Mouse (Mus musculus) monocyte, adult 5-6 weeks (primary cell): Measurements from ENCODE around the gene Pim2. TPM values are rescaled to one million over a fixed set of nuclear protein-coding genes. Genes with fewer than 3 reads are reported as not detected.
"Not testable (repeated sequence)": the region's sequence is repeated elsewhere in the genome, so short reads cannot be mapped to it uniquely, and the experiment has no call there.

Source experiments
- ATAC-seq: fragments of 153-309, 156-312 bp; replicated peaks from 2 replicates; pipeline ENCODE4 v1.8.0; 2017; ENCODE audit warnings: mild to moderate bottlenecking; ENCODE audit not compliant: low TSS enrichment, insufficient number of reproducible peaks, severe bottlenecking, poor library complexity, low FRiP score
- total RNA-seq: library from RNA; stranded (forward); fragments of 200-1000, 200-491, 200-594 nt; gene quantifications from 3 replicates; pipeline ENCODE4 v1.2.3, GENCODE M21; 2017

Gene Pim2
- total RNA-seq, 1 experiment from 2014 or later = 3.6 TPM

DNA sequence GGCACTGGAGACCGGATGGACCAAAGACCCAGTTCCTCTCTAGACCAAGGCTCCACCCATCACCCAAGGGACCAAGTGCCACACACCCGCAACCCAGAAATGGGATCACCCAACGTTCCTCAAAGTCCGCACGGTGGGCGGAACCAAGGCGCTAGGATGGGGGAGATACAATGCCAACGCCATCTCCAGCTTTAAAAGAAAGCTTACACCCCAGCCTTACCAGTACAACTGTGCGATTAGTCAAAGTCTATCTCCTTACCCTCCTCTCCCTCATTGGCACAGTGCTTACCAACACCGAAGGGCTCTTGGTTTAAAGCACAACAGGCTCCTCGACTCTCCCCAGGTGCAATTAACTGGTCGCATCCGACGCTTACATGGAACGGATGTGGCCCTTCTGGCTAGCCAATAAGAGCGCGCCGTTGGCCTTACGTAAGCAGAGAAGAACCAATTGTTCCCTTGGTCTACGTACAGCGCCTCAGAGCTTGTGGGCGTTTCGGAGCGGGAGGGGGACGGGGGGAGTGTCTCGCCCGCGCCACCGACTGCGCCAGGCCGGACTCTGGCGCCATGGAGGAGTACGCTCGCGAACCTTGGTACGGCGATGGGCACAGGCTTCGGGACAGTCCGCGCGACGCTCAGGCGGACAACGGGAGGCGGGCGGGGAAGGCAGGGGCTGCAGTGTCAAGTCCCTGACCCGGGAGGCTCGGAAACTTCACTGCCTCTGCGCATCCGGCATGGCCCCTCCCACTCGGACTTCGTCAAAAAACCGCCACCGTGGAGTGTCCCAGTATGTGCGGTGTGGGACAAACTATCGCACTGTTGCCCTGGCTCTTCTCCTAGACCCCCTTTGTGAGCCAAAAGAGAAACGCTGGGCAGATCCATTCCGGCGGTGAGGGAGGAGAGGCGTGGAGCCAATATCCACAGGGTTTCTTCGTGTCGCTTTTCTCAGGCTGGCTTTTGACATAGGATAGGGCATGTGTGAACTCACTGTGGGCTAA lies 21.1 kb downstream of the Pim2 start, which contains the start of the genes Pqbp1 and Timm17b:
Gene Pqbp1, minus strand, starts transcription at position 390 of the 995 bp plus-strand sequence.
Gene Timm17b, plus strand, starts transcription at position 478 of the 995 bp plus-strand sequence.
- peak; percentile 94 for ATAC-seq

DNA sequence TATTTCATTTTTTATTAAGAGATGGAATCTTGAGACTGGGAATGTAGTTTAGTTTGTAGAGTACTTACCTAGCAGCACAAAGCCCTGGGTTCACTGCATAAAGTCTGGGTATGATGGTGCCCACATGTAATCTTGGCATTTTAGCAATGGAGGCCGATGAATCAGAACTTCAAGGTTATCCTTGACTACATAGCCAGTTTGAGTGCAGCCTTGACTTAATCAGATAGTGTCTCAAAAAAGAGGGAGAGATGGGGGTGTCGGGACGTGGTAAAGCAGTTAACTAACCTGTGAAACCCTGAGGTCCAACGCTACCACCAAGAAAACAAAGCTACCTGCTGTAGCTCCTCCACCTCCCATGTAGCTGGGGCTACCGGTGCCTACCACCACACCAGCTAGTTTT lies 26.4 kb downstream of the Pim2 start:
- no peak for ATAC-seq

DNA sequence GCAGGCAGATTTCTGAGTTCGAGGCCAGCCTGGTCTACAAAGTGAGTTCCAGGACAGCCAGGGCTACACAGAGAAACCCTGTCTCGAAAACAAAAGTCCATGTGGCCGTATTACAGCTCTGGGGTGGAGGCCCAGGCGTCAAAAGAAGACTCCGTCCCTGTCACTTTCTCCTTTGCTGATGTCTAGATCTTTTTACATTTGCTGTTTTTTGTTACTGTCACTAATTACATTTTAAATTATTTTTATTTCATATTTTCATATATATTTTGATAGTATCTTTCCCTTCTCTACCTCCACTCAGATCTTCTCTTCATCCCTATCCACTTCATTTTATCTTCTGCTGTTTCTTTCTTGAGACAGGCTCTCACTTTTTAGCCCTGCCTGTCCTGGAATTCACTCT lies 29.7 kb downstream of the Pim2 start, which contains the start of gene Gm10491:
Gene Gm10491, minus strand, starts transcription at position 101 of the 400 bp plus-strand sequence.
- ATAC-seq = no peak

DNA sequence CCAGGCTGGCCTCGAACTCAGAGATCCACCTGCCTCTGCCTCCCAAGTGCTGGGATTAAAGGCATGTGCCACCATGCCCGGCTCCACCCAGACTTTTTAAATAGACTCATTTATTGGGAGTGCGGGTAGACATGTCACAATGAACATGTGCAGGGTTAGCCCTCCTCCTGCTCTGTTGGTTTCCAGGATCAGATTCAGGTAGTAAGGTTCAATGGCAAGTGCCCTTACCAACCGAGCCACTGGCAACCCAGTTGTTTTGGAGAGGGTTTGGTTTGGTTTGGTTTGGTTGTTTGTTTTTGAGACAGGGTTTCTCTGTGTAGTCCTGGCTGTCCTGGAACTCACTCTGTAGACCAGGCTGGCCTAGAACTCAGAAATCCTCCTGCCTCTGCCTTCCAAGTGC lies 31.2 kb downstream of the Pim2 start, which contains the start of gene Gm10490:
Gene Gm10490, plus strand, starts transcription at position 301 of the 400 bp plus-strand sequence.
- not testable (repeated sequence) for ATAC-seq

DNA sequence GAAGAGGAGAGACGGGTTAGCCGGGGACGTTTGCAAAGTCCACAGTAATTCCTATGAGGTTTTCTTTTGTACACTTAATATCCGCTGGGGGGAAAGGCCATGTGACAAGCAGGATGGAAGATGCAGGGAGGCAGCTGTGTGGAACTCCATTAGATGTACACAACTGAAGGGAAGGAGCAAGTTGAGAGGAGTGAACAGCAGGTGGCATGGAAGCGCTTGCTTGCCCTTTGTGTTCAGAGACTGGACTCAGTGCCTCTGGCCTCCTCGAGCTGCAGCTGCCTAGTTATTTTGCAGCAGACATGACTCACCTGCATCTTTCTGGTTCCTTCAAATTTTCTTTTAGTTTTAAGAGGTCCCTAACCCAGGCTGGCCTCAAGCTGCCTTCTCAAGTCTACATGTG lies 32.4 kb downstream of the Pim2 start:
- ATAC-seq = no peak

DNA sequence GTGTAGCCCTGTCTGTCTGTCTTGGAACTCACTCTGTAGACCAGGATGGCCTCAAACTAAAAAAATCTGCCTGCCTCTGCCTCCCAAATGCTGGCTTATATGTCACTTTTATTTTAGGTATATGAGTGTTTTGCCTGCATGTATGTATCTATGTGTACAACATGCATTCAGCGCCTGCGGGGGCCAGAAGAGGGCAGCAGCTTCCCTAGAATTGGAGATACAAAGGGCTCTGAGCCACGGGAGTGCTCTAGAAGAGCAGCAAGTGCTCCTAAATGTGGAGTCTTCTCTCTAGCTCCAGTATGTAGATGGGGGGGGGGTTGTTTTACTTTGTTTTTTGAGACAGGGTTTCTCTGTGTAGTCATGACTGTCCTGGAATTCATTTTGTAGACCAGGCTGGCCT lies 37.6 kb downstream of the Pim2 start:
- ATAC-seq = 0 out of 2 replicates have a peak, but pooled peaks have one; percentile 47

DNA sequence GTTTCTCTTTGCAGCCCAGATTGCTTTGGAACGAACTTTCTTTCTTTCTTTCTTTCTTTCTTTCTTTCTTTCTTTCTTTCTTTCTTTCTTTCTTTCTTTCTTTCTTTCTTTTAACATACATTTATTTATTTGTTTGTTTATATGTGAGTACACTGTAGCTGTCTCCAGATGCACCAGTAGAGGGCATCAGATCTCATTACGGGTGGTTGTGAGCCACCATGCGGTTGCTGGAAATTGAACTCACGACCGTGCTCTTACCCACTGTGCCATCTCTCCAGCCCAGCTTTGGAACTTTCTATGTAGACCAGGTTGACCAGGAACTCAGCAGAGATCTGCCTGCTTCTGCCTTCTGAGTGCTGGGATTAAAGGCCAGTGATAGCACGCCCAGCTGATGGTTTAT lies 39.9 kb downstream of the Pim2 start:
- not testable (repeated sequence) for ATAC-seq

DNA sequence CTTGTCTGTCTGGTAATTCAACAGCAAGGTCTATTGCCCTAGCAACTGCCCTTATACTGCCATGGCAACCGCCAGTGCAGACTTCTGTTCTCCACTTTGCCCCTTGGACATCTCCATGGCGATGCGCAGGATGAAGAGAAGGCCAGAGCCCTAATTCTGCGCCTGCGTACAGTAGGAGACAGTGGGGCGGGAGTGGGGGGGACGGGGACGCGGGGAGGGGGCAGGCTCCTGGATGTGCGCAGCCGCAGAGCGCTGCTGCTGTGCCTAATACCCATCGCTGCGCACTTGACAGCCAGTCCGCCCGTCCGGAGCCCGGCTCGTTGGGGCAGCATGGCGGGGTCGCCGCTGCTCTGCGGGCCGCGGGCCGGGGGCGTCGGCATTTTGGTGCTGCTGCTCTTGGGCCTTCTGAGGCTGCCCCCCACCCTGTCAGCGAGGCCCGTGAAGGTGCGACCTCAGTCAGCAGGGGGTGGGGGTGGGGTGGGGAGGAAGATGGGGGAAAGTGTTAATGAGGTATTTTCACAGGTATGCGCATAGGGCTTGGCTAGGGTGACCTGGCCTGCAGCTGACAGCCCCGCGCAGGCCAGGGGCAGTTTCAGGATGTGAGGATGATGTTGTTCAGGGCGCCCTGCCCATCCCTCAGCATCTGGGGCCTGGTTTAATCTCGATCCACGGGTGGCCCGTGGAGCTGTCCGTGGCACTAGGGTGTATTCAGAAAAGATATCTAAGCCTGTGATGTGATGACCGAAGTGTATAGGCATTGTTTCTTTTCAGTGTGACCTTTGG lies 41.7 kb downstream of the Pim2 start, which contains the start of gene Pcsk1n:
Gene Pcsk1n, plus strand, starts transcription at position 222 of the 783 bp plus-strand sequence.
- ATAC-seq = no peak

DNA sequence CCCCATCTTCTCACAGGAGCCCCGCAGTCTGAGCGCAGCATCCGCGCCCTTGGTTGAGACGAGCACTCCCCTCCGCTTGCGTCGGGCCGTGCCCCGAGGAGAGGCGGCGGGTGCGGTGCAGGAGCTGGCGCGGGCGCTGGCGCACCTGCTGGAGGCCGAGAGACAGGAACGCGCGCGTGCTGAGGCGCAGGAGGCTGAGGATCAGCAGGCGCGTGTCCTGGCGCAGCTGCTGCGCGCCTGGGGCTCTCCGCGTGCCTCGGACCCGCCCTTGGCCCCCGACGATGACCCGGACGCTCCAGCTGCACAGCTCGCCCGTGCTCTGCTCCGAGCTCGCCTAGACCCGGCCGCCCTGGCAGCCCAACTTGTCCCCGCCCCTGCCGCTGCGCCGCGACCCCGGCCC lies 44.0 kb downstream of the Pim2 start:
- ATAC-seq = no peak

DNA sequence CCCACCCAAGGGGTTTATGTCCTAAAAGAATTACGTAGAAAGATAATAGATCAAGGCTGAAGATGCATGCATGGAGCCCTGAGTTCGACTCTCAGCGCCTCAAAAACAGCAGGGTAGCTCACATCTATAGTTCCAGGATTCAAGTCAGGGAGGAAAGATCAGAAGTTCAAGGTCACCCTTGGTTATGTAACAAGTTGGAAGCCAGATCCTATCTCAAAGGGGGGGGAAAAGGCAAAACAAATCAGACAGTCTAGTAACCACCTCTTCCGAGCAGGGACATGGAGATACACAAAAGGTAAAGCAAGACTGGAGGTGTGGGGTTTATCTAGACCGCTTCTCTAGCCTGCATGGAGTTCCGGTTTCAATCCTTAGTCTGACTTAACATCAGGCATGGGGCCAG lies 48.2 kb downstream of the Pim2 start:
- ATAC-seq = no peak

DNA sequence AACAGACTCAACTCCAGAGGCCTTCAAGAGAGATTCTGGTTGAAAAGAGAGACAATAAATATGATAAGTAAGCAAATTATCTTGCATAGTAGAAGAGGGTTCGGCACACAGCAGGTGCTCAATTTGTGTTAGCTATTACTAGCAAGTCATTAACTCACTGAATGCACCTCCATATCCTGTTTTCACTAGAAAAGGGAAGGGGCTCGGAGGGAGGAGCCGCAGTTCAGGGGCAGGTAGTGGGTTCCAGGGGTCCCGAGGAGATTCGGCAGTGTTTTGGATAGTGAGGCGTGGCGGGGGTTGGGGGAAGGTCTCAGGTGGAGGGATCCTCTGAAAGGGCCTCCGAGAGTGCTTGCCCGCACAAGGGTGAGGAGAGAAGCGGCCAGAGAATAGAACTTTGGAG lies 49.1 kb downstream of the Pim2 start:
- no peak for ATAC-seq

DNA sequence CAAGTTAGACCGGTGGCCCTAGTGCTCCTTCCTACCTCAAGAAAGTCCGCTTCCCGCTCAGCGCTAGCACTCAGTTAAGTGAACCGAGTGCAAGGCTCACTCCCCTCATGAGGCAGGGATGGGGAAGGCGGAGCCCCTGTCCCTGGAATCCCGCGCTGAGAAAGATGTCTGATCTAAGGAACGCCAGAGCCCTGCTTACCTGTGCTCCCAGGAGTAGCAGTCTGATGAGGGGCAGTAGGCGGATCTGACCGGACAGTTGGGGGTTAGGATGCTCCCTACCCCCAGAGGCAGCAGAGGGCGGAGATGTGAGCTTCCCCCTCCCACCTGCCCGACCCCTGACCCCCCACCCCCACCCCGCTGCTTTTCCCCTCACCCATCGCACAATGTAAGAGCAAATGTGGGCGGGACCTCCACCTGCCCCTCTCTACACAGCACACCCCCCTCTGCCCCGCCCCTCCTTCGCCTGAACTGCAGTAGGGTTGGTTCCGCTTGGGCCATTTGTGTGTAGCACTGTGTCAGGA lies 50.3 kb downstream of the Pim2 start, which contains the start of gene Eras:
Gene Eras, minus strand, starts transcription at position 338 of the 521 bp plus-strand sequence.
- no peak for ATAC-seq

Other genes starting within 250 kb of the Pim2 start
- gene Syp, start 239.8 kb upstream of the Pim2 start, total RNA-seq = 1.7 to 5.0 TPM in 2 of 3 replicates, not detected in the other
- gene Prickle3, start 221.0 kb upstream of the Pim2 start, total RNA-seq = 8.0 to 14.9 TPM (median 10.3 TPM) in 3 replicates
- 38.4 to 68.2 TPM (median 39.7 TPM) in 3 replicates for gene Plp2, start 206.9 kb upstream of the Pim2 start, total RNA-seq
- gene Magix, start 197.0 kb upstream of the Pim2 start, total RNA-seq = not detected in 3 replicates
- gene Gpkow, start 181.1 kb upstream of the Pim2 start, total RNA-seq = 46.2 to 57.8 TPM (median 57.1 TPM) in 3 replicates
- 27.2 to 41.6 TPM (median 36.4 TPM) in 3 replicates for gene Wdr45, start 163.9 kb upstream of the Pim2 start, total RNA-seq
- 0.75 TPM in 1 of 3 replicates, not detected in the others for gene Gm45208, start 156.0 kb upstream of the Pim2 start, total RNA-seq
- gene Praf2, start 149.8 kb upstream of the Pim2 start, total RNA-seq = 6.3 to 9.0 TPM (median 6.8 TPM) in 3 replicates
- not detected in 3 replicates for gene Ccdc120, start 127.4 kb upstream of the Pim2 start, total RNA-seq
- gene Tfe3, start 115.7 kb upstream of the Pim2 start, total RNA-seq = 14.5 to 27.8 TPM (median 20.8 TPM) in 3 replicates
- 67.2 to 156 TPM (median 123 TPM) in 3 replicates for gene Gripap1, start 88.5 kb upstream of the Pim2 start, total RNA-seq
- gene Kcnd1, start 56.0 kb upstream of the Pim2 start, total RNA-seq = 1.3 TPM in 1 of 3 replicates, not detected in the others
- 79.5 to 120 TPM (median 107 TPM) in 3 replicates for gene Otud5, start 36.9 kb upstream of the Pim2 start, total RNA-seq
- 7.9 to 18.1 TPM (median 15.9 TPM) in 3 replicates for gene Slc35a2, start 5.8 kb downstream of the Pim2 start, total RNA-seq
- 119 to 165 TPM (median 164 TPM) in 3 replicates for gene Pqbp1, start 21.0 kb downstream of the Pim2 start, total RNA-seq
- 12.0 to 33.0 TPM (median 21.2 TPM) in 3 replicates for gene Timm17b, start 21.1 kb downstream of the Pim2 start, total RNA-seq
- gene Gm10491, start 29.6 kb downstream of the Pim2 start, total RNA-seq = not detected in 3 replicates
- gene Gm10490, start 31.3 kb downstream of the Pim2 start, total RNA-seq = not detected in 3 replicates
- gene Pcsk1n, start 41.6 kb downstream of the Pim2 start, total RNA-seq = not detected in 3 replicates
- not detected in 3 replicates for gene Eras, start 50.3 kb downstream of the Pim2 start, total RNA-seq
- gene Hdac6, start 69.6 kb downstream of the Pim2 start, total RNA-seq = 3.3 to 4.6 TPM (median 4.1 TPM) in 3 replicates
- gene Gata1, start 99.8 kb downstream of the Pim2 start, total RNA-seq = 1.4 to 17.9 TPM (median 3.3 TPM) in 3 replicates
- not detected in 3 replicates for gene Glod5, start 140.2 kb downstream of the Pim2 start, total RNA-seq
- 19.0 to 19.7 TPM (median 19.1 TPM) in 3 replicates for gene Suv39h1, start 196.5 kb downstream of the Pim2 start, total RNA-seq
- 129 to 156 TPM (median 134 TPM) in 3 replicates for gene Was, start 212.2 kb downstream of the Pim2 start, total RNA-seq